Mouse (Mus musculus): ENCODE measurements around the gene Zfp365.

Zfp365 gene

DNA sequence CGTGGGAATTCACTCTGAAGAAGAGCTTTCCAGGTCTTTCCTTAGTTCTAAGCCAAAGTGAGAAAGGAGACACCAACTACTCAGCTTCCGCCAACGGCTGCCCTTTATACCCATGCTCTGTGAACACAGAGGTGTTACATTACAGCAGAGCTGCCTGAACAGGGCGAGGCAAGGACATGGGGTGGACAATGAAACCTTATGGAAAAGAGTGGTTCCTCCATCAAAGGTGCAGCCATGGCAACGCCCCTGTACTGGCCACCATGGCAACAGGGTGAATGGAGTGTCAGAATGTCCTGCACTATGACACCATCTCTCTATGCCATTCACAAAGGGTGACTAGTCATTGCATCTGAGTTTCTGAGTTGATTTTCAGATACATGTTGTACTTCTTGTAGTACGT is 61.4 kb downstream of the Zfp365 start:
- in situ Hi-C loops (cut with MboI, MseI): loop anchor here (10.0 kb wide), 1 partner anchor 536 kb away; no protein-coding TSS in a partner anchor

DNA sequence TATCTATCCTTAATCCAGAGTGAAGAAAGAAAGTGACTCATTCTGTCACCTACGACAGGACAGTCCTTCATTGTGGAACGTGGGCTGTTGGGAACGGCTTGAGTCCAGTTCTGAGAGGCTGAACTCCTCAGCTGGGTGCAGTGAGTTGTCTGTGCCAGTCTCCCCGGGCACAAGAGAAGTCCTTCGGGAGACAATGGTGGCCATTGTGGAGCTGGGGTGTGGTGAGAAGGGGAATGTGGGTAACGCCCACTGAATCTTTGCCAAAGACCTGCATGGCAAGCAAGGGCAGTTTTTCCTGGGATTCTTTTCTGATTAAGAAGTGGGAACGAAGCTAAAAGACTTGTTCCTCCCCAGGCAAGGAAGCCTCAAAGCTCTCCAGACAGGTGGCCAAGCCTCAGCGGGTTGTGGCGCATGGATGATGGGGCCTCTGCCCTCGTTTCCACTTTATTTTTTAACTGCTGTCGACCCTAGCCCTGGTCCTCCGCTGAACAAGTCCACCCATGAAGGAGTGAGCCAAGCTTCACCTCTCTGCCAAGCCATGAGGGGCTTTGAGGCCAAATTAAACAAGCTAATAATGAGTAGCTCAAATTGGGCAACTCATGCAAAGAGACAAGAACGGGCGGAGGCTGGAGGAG is 66.3 kb downstream of the Zfp365 start:
- in situ Hi-C loops (cut with MboI, MseI): no loop called here

DNA sequence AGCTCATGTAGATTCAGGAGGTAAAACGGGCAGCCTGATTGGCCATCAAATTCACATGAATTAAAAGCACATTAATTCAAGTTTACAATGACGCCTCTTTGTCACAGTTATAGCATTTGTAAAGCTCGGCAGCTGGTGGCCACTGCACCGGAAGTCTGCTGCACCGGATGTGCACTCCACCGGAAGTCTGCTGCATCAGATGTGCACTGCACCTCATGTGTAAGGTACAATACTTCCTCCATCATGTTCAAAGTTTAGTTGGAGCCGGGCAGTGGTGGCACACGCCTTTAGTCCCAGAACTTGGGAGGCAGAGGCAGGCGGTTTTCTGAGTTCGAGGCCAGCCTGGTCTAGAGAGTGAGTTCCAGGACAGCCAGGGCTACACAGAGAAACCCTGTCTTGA is 70.9 kb downstream of the Zfp365 start:
- in situ Hi-C loops (cut with MboI, MseI): no loop called here

DNA sequence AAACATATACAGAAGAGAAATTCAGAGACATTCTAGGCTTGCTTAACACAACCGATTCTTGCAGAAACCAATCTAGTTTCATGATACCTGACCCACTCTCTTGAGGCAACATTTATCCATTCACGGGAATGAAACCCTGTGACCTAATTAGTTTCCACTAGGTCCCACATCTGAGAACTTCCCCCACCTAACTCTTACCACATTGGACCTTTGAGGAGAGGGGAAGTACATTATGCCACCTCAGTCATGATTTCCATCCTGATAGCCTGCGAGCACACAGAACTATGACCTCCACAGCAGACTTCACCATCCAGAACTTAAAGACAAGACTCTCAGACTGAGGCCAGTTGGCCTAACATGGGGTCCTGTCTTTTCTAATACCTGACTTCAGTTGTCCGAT is 71.7 kb downstream of the Zfp365 start:
- in situ Hi-C loops (cut with MboI, MseI): no loop called here

DNA sequence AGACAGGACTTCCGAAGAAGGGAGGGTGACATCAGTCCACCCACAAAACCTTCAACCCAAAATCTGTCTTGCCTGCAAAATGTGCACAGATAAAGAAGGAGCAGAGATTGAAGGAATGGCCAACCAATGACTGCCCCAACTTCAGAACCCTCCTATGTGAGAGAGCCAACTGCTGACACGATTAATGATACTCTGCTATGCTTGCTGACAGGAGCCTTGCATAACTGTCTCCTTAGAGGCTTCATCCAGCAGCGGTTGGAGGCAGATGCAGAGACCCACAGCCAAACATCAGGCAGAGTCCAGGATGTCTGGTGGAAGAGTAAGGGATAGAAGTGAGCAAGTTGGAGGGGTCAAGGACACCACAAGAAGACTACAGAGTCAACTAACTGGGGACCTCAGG is 73.3 kb downstream of the Zfp365 start:
- in situ Hi-C loops (cut with MboI, MseI): no loop called here

DNA sequence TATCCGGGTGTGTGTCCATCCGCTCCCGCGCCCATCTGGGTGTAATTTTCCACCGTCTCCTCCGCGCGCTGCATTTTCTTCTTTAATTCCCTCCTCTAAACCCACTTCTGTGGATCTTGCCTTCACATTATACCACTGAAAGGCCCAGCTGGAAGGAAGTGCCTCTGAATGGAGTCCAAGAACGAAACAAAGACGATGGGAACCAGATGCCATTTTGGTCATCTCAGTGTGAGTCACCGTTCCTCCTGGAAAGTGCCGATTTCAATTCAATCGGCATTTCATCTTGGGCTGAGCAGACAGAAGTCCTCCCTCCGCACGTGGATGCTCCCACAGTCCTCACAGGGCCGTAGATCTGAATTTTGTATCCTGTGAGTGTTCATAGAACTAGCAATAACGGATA is 76.0 kb downstream of the Zfp365 start:
- in situ Hi-C loops (cut with MboI, MseI): no loop called here

All from T-helper 2 cell (primary cell).